Mouse (Mus musculus): ENCODE results near the gene Prps2. TPM values are rescaled to one million over a fixed set of nuclear protein-coding genes. Genes with fewer than 3 reads are reported as not detected.

The Prps2 gene
- polyA plus RNA-seq, 1 experiment from 2014 or later = 23.8 TPM

DNA sequence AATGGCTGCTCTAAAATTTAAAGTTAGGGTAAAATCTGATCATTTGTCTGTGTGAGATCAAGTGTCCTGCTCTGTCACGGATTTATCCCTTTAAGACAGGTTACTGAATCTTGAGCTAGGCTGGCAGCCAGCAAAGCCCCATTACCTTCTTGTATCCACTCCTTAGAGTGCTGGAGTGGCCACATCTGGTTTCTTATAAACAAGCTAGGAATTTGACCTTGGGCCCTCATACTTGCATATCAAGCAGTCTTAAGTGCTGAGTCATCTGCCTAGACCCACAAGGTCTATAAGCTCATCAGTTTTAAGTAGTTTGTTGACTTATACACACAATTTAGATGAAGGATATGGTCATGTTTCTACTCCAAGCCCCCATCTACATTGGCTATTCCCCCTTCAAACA lies 38.2 kb downstream of the Prps2 start:
- 87% methylated on average over 1 of the region's 1 CpGs for WGBS
- no peak for DNase-seq (ENCODE audit: low spot score)
- Histone ChIP-seq H3K27me3 (ENCODE audit: insufficient read depth, poor library complexity, severe bottlenecking) (no peaks in the 10 kb centered on the region), H3K36me3 (no peaks in the 10 kb centered on the region), H3K9me3 (no peaks in the 10 kb centered on the region), H3K4me1 (no peaks in the 10 kb centered on the region), H3K27ac (no peak overlapping the region), H3K4me3 (no peak overlapping the region)

- no peak for DNase-seq (ENCODE audit: low spot score)
- no peaks in the 10 kb centered on the region for H3K27me3 ChIP-seq (ENCODE audit: insufficient read depth, poor library complexity, severe bottlenecking)
- no peaks in the 10 kb centered on the region for H3K9me3 ChIP-seq
- no peaks in the 10 kb centered on the region for H3K36me3 ChIP-seq
- no peak overlapping the region for H3K4me3 ChIP-seq
- 74% methylated on average over 3 of the region's 3 CpGs for WGBS
- no peak overlapping the region for H3K27ac ChIP-seq
- no peaks in the 10 kb centered on the region for H3K4me1 ChIP-seq
Observed at GRCm38 (mm10) chrX:167341811-167342210, 40.7 kb downstream of the Prps2 start.

DNA sequence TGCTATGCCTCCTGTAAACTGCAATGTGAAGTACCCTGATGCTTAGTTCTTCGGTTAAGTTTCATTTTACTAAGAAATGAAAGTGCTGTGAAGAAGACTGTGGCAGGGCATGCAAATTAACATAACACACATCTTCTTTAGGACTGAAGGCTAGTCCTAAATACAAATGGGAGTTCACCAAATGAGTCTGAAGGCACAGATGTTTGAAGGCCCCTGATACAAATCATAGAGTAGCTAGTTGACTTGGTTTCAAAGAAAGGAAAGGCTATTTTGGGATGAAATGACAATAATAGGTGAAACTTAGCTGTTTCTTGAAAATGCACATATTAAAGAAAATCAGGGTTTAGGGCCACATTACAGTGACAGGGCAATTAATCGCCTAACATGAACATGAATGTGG lies 42.4 kb downstream of the Prps2 start:
- Histone ChIP-seq H3K27me3 (ENCODE audit: insufficient read depth, poor library complexity, severe bottlenecking) (no peaks in the 10 kb centered on the region), H3K9me3 (no peaks in the 10 kb centered on the region), H3K4me3 (no peak overlapping the region), H3K36me3 (no peaks in the 10 kb centered on the region), H3K4me1 (no peaks in the 10 kb centered on the region), H3K27ac (no peak overlapping the region)
- WGBS = 72% methylated on average over 2 of the region's 2 CpGs
- DNase-seq (ENCODE audit: low spot score) = no peak

DNA sequence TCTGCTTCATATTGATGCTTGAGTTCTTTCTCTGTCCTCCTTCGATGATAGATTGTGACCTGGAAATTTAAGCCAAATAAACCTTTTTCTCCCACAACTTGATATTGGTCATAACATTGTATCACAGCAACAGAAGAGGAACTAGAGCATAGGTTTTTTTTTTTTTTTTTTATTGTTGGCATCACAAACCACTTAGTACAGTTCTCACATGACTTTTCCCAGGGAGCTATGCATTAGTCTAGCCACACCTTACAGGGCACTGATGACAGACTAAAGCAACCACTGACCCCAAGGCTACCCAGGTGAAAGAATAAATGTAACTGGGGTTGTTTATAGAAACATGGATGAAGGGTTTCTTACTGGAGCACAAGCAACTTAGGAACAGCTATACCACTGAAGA lies 44.6 kb downstream of the Prps2 start:
- H3K9me3 ChIP-seq = no peaks in the 10 kb centered on the region
- H3K4me1 ChIP-seq = no peaks in the 10 kb centered on the region
- no peaks in the 10 kb centered on the region for H3K36me3 ChIP-seq
- DNase-seq (ENCODE audit: low spot score) = no peak
- WGBS = 81% methylated on average over 1 of the region's 1 CpGs
- H3K27ac ChIP-seq = no peak overlapping the region
- H3K4me3 ChIP-seq = no peak overlapping the region
- no peaks in the 10 kb centered on the region for H3K27me3 ChIP-seq (ENCODE audit: insufficient read depth, poor library complexity, severe bottlenecking)

GRCm38 (mm10) chrX:167334571-167334970 lies 48.0 kb downstream of the Prps2 start:
- Histone ChIP-seq H3K4me1 (no peaks in the 10 kb centered on the region), H3K27me3 (ENCODE audit: insufficient read depth, poor library complexity, severe bottlenecking) (no peaks in the 10 kb centered on the region), H3K27ac (no peak overlapping the region), H3K4me3 (no peak overlapping the region), H3K36me3 (no peaks in the 10 kb centered on the region), H3K9me3 (no peaks in the 10 kb centered on the region)
- no peak for DNase-seq (ENCODE audit: low spot score)
- WGBS = 62% methylated on average over 1 of the region's 1 CpGs

GRCm38 (mm10) chrX:167332607-167333006 lies 49.9 kb downstream of the Prps2 start:
- 45% methylated on average over 1 of the region's 1 CpGs for WGBS
- no peaks in the 10 kb centered on the region for H3K36me3 ChIP-seq
- no peaks in the 10 kb centered on the region for H3K4me1 ChIP-seq
- H3K4me3 ChIP-seq = no peak overlapping the region
- peak; percentile 74 for DNase-seq (ENCODE audit: low spot score)
- H3K9me3 ChIP-seq = no peaks in the 10 kb centered on the region
- H3K27me3 ChIP-seq (ENCODE audit: insufficient read depth, poor library complexity, severe bottlenecking) = no peaks in the 10 kb centered on the region
- no peak overlapping the region for H3K27ac ChIP-seq

DNA sequence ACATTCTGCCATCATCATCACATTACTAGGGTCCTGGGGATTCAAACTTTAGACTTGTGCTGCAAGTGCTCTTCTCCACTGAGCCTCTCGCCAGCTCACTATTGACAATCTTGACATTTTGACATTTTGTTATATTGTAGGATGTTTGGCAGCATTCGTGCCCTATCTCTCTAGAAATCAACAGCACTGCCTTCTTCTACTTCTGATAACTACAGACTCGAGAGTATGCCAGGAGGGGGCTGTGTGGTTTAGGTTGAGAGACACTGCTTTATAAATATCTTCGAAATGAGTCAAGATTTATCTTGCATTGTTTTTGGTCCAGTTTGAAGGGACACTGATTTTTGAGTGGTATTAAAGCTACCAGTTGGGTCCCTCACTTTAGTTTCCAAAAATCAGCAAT lies 51.6 kb downstream of the Prps2 start:
- H3K4me3 ChIP-seq = no peak overlapping the region
- no peak for DNase-seq (ENCODE audit: low spot score)
- WGBS = 62% methylated on average over 4 of the region's 4 CpGs
- H3K4me1 ChIP-seq = no peaks in the 10 kb centered on the region
- H3K27ac ChIP-seq = no peak overlapping the region
- no peaks in the 10 kb centered on the region for H3K27me3 ChIP-seq (ENCODE audit: insufficient read depth, poor library complexity, severe bottlenecking)
- no peaks in the 10 kb centered on the region for H3K9me3 ChIP-seq
- H3K36me3 ChIP-seq = no peaks in the 10 kb centered on the region

GRCm38 (mm10) chrX:167330399-167330798 lies 52.1 kb downstream of the Prps2 start, which contains the start of gene Tlr7:
TSS of gene Tlr7 (minus strand) at chrX:167330558.
- WGBS = 83% methylated on average over 6 of the region's 6 CpGs
- Histone ChIP-seq H3K27me3 (ENCODE audit: insufficient read depth, poor library complexity, severe bottlenecking) (no peaks in the 10 kb centered on the region), H3K4me3 (no peak within 1 kb of the TSS)

DNA sequence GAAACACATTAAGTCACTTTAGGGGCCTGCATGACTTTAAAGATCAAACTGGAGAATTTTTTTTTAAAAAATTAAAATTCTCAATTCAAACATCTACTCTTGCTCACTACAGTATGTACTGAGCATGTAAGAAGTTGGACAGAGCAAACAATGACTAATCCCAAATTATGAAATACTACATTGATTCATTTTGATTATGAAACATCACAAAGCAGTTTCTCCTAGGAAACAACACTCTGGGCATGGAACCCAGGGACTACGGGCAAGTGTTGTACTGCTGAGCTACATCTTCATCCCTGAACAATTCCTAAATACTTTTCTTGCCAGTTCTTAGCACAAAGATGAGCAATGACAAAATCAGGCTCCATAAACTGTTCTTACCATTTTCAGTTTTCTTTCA lies 52.9 kb downstream of the Prps2 start:
- 79% methylated on average over 1 of the region's 1 CpGs for WGBS
- Histone ChIP-seq H3K27me3 (ENCODE audit: insufficient read depth, poor library complexity, severe bottlenecking) (no peaks in the 10 kb centered on the region), H3K4me1 (no peaks in the 10 kb centered on the region), H3K9me3 (no peaks in the 10 kb centered on the region), H3K36me3 (no peaks in the 10 kb centered on the region), H3K4me3 (no peak overlapping the region), H3K27ac (no peak overlapping the region)
- DNase-seq (ENCODE audit: low spot score) = no peak

More at GRCm38 (mm10) chrX:167330399-167330798, 52.1 kb downstream of the Prps2 start, which contains the start of gene Tlr7:
- H3K9me3 ChIP-seq = no peaks in the 10 kb centered on the region
- no peaks in the 10 kb centered on the region for H3K36me3 ChIP-seq
- DNase-seq (ENCODE audit: low spot score) = no peak
- no peak within 1 kb of the TSS for H3K27ac ChIP-seq
- H3K4me1 ChIP-seq = no peaks in the 10 kb centered on the region

DNA sequence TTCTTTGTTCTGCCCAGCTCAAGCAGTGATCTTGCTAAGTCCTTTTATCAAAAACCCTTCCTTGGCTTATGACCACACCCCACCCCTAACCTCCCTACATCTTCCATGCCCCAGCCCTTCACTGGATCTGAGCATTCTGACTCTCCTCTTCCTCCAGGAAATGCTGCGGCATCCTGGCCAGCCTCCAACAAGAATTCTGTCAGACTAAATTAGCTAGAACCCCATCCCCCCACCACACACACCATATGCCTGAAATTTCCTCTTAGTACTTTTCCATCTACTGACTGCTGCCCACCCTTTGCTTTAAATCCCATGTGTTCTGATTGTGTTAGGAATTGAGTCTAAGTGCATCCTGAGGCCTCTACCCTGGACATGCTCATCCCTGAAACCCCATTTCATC lies 53.5 kb downstream of the Prps2 start:
- Histone ChIP-seq H3K9me3 (no peaks in the 10 kb centered on the region), H3K4me3 (no peak overlapping the region), H3K4me1 (no peaks in the 10 kb centered on the region), H3K36me3 (no peaks in the 10 kb centered on the region), H3K27me3 (ENCODE audit: insufficient read depth, poor library complexity, severe bottlenecking) (no peaks in the 10 kb centered on the region), H3K27ac (no peak overlapping the region)
- DNase-seq (ENCODE audit: low spot score) = no peak
- 75% methylated on average over 1 of the region's 1 CpGs for WGBS

DNA sequence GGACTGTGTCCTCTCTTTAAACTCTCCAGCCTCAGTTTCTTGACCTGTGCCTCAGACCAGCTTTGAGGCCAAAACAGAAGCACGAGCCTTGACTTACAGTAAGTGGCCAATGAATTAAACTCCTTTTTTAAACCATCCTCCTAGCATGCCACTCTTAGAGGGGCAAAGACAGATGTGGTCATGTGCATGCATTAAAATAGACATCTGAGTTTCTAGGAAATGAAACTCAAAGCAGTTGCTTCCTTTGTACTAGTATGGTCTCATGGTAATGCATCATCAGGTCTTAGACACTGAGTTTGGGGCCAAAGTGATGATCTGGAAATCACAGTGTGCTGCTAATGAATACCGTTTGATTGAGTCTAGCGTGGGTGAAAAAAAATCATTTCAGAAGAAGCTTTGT lies 54.0 kb downstream of the Prps2 start:
- WGBS = 84% methylated on average over 3 of the region's 3 CpGs
- DNase-seq (ENCODE audit: low spot score) = no peak
- Histone ChIP-seq H3K36me3 (no peaks in the 10 kb centered on the region), H3K27me3 (ENCODE audit: insufficient read depth, poor library complexity, severe bottlenecking) (no peaks in the 10 kb centered on the region), H3K4me3 (no peak overlapping the region), H3K4me1 (no peaks in the 10 kb centered on the region), H3K9me3 (no peaks in the 10 kb centered on the region), H3K27ac (no peak overlapping the region)

- Histone ChIP-seq H3K27me3 (ENCODE audit: insufficient read depth, poor library complexity, severe bottlenecking) (no peaks in the 10 kb centered on the region; the same call in 1 of the 2 replicates), H3K4me3 (no peak overlapping the region), H3K4me1 (no peaks in the 10 kb centered on the region), H3K27ac (no peak overlapping the region), H3K36me3 (no peaks in the 10 kb centered on the region), H3K9me3 (no peaks in the 10 kb centered on the region)
- WGBS = 40% methylated on average over 1 of the region's 1 CpGs
- no peak for DNase-seq (ENCODE audit: low spot score)
Observed at GRCm38 (mm10) chrX:167323742-167324141, 58.8 kb downstream of the Prps2 start.

DNA sequence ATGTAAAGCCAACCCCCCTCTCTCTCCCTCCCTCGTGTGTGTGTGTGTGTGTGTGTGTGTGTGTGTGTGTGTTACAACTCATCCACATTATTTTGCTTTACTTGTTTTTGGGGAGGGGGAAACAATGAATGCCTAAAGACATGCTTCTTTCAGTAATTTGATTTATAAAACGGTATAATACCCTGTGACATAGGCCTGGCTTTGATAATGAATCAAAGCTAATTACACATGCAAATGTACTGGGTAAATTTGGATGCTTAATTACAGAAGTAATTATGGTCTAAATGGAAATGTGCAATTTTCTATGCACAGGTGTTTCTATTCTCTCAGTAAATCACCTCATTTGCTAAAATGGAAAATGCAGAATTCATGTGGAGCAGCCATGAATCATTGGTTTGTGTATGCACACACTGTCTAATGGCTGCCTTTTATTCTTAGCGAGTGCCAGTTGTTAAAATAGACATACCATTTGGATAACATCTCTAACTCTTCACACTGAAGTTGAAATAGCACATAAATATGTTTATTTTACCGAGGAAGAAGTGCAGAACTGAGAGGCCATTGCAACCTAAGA lies 61.2 kb downstream of the Prps2 start:
- H3K27ac ChIP-seq = no peak overlapping the region
- H3K27me3 ChIP-seq (ENCODE audit: insufficient read depth, poor library complexity, severe bottlenecking) = no peaks in the 10 kb centered on the region; the same call in 1 of the 2 replicates

GRCm38 (mm10) chrX:167318819-167319396 lies 63.6 kb downstream of the Prps2 start:
- Histone ChIP-seq H3K27me3 (ENCODE audit: insufficient read depth, poor library complexity, severe bottlenecking) (no peaks in the 10 kb centered on the region; the same call in 1 of the 2 replicates), H3K4me3 (no peak overlapping the region), H3K27ac (no peak overlapping the region), H3K36me3 (no peaks in the 10 kb centered on the region), H3K4me1 (no peaks in the 10 kb centered on the region), H3K9me3 (no peaks in the 10 kb centered on the region)
- 66% methylated on average over 4 of the region's 4 CpGs for WGBS
- no peak for DNase-seq (ENCODE audit: low spot score)

More for the DNA sequence above, 61.2 kb downstream of the Prps2 start:
- WGBS = 56% methylated on average over 4 of the region's 4 CpGs
- no peak overlapping the region for H3K4me3 ChIP-seq
- no peaks in the 10 kb centered on the region for H3K4me1 ChIP-seq
- no peaks in the 10 kb centered on the region for H3K36me3 ChIP-seq
- H3K9me3 ChIP-seq = no peaks in the 10 kb centered on the region
- DNase-seq (ENCODE audit: low spot score) = no peak
